Mouse (Mus musculus): ENCODE data around the gene Aurkb. TPM values are rescaled to one million over a fixed set of nuclear protein-coding genes. Genes with fewer than 3 reads are reported as not detected.

Gene Aurkb
- polyA plus RNA-seq, 1 experiment from 2014 or later, result 79.4 TPM

DNA sequence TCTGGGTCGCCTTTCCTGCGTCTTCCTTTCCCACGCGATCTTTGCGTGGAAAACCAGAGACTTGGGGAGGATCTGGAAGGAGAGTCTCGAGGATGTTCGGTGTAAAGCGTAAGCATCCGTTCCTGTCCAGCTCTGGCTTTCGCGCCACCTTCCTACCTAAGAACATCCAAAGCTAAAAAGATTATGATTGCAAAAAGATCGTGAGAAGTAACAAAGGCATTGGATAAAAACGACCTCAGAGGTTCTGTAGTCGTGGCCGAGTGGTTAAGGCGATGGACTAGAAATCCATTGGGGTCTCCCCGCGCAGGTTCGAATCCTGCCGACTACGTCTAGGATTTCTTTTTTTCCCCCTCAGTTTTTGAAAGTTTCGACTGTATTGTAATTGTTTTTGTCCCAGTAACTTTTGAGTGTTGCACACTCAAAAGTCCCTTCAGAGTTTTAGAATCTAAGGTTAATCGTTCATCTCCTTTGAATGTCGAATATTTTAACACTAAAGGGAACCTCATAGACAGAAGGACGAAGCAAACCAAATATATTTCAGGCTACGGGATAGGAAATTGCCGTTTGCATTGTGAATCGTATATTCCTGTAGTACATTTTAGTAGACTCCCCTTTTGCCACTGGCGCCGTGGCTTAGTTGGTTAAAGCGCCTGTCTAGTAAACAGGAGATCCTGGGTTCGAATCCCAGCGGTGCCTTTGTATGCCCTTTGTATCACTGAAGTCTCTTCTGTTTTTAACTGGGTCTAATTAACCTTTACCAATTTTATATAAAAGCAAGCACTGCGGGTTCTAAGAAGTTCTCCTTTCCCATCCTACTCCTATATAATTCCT is 8.0 kb upstream of the Aurkb start:
- WGBS, result 1% methylated on average over 34 of the region's 34 CpGs
- H3K4me3 ChIP-seq, result peak overlapping the region; percentile 61
- H3K36me3 ChIP-seq, result peaks cover 40% of the 10 kb centered on the region
- no peaks in the 10 kb centered on the region for H3K27me3 ChIP-seq (replicated peaks)
- H3K27ac ChIP-seq (ENCODE audit: poor library complexity, severe bottlenecking), result peak overlapping the region; percentile 58; the same call in 1 of the 2 replicates
- peak; percentile 46 for ATAC-seq (ENCODE audit: insufficient number of reproducible peaks, low FRiP score)
- no peaks in the 10 kb centered on the region for H3K9me3 ChIP-seq (replicated peaks)
- peak overlapping the region; percentile 68 for H3K4me2 ChIP-seq
- H3K9ac ChIP-seq, result peak overlapping the region; percentile 70
- peaks cover 27% of the 10 kb centered on the region for H3K4me1 ChIP-seq (replicated peaks)

DNA sequence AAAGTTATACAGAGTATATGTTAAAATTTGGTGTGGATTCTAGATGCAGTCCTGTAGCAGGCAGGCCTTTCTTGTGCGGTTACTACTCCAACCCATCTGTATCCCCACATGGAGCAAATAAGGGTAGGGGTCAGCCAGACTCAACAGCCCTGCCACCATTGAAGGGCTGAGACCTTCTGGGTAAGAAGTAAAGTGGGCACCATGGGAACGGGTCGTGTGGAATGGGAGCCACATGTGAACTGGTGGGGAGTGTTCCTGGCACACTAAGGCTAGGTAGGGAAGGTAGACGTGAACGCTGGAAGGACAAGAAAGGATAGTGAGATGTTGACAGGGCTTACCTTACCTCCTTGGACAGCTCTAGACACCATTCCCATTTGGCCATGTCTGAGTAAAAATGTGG is 7.3 kb upstream of the Aurkb start:
- Histone ChIP-seq H3K27ac (ENCODE audit: poor library complexity, severe bottlenecking) (no peak overlapping the region), H3K4me3 (no peak overlapping the region), H3K36me3 (peaks cover 32% of the 10 kb centered on the region), H3K9ac (no peak overlapping the region), H3K9me3 (replicated peaks) (no peaks in the 10 kb centered on the region), H3K27me3 (replicated peaks) (no peaks in the 10 kb centered on the region), H3K4me1 (replicated peaks) (peaks cover 27% of the 10 kb centered on the region), H3K4me2 (no peak overlapping the region)
- WGBS, result 76% methylated on average over 5 of the region's 5 CpGs
- no peak for ATAC-seq (ENCODE audit: insufficient number of reproducible peaks, low FRiP score)

DNA sequence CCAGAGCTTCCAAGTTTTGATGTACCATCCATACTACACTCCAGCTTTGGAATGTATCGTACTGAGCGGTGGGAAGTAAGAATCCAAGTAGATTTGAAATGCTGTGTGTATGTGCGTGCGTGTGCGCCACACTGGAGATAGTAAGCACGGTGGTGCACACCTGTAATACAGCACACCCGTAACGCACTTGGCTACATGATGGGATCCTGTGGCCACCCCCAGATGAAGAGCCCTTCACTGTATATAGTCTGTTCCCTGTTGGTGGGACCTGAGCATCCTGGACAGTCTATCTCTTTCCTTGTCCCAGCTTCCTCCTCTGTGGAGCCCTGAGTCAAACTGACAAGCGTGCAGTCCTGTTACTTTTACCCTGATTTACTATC is 938 bp downstream of the Aurkb start:
- Histone ChIP-seq H3K4me1 (replicated peaks) (peaks cover 28% of the 10 kb centered on the region), H3K27ac (ENCODE audit: poor library complexity, severe bottlenecking) (peak overlapping the region; percentile 89), H3K4me2 (peak overlapping the region; percentile 81), H3K27me3 (replicated peaks) (no peaks in the 10 kb centered on the region), H3K9me3 (replicated peaks) (no peaks in the 10 kb centered on the region), H3K4me3 (peak overlapping the region; percentile 85), H3K9ac (peak overlapping the region; percentile 77), H3K36me3 (peaks cover 34% of the 10 kb centered on the region)
- WGBS, result 9% methylated on average over 9 of the region's 9 CpGs
- ATAC-seq (ENCODE audit: insufficient number of reproducible peaks, low FRiP score), result no peak

DNA sequence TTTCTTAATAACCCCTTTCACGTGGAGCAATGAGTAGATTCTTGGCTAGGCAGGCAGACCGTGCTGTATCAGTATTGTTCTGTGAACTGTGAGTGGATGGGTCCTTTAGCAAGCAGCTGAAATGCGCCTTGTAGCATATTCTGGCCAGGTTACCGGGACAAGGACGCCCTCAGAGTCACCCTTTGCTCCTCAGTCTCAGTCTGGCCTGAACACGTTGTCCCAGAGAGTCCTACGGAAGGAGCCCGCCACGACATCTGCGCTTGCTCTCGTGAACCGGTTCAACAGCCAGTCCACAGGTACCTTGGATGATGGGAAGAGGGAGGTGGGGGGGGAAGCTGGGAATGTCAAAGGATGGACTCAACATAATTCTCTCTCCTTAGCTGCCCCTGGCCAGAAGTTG is 2.1 kb downstream of the Aurkb start:
- WGBS, result 88% methylated on average over 12 of the region's 12 CpGs
- ATAC-seq (ENCODE audit: insufficient number of reproducible peaks, low FRiP score), result no peak
- Histone ChIP-seq H3K4me3 (peak overlapping the region; percentile 85; the same call in 1 of the 2 replicates), H3K4me1 (replicated peaks) (peaks cover 28% of the 10 kb centered on the region), H3K4me2 (peak overlapping the region; percentile 81), H3K27me3 (replicated peaks) (no peaks in the 10 kb centered on the region), H3K9me3 (replicated peaks) (no peaks in the 10 kb centered on the region), H3K36me3 (peaks cover 39% of the 10 kb centered on the region), H3K9ac (0 out of 2 replicates have a peak overlapping the region, but pooled peaks have one; percentile 28), H3K27ac (ENCODE audit: poor library complexity, severe bottlenecking) (no peak overlapping the region)

DNA sequence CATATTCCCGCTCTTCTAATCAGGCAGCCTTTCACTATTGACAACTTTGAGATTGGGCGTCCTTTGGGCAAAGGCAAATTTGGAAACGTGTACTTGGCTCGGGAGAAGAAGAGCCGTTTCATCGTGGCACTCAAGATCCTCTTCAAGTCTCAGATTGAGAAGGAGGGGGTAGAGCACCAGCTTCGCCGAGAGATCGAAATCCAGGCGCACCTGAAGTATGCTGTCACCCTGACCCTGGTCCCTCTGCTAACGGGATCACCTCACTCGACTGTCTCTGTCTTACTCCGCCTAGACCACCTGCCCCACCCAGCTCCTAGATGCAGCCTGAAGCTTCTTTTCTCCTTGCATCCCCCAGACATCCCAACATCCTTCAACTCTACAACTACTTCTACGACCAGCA is 2.7 kb downstream of the Aurkb start:
- no peak overlapping the region for H3K9ac ChIP-seq
- WGBS, result 88% methylated on average over 14 of the region's 14 CpGs
- no peak overlapping the region for H3K4me2 ChIP-seq
- H3K9me3 ChIP-seq (replicated peaks), result no peaks in the 10 kb centered on the region
- ATAC-seq (ENCODE audit: insufficient number of reproducible peaks, low FRiP score), result no peak
- H3K36me3 ChIP-seq, result peaks cover 39% of the 10 kb centered on the region
- H3K27ac ChIP-seq (ENCODE audit: poor library complexity, severe bottlenecking), result no peak overlapping the region
- no peak overlapping the region for H3K4me3 ChIP-seq
- no peaks in the 10 kb centered on the region for H3K27me3 ChIP-seq (replicated peaks)
- H3K4me1 ChIP-seq (replicated peaks), result peaks cover 28% of the 10 kb centered on the region

DNA sequence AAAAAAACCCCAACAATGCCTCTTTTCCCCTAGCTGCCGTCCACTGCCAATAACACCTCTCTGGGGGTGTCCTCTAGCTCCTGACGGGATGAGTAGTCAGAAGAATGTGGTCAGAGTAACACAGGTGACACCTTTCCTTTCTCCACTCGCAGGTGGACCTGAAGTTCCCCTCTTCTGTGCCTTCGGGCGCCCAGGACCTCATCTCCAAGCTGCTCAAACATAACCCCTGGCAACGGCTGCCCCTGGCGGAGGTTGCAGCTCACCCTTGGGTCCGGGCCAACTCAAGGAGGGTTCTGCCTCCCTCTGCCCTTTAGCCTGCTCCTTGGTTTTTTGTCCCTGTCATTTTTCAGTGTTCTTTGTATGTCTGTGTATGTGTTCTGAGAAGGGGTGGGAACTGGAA is 5.3 kb downstream of the Aurkb start:
- H3K4me1 ChIP-seq (replicated peaks), result peaks cover 28% of the 10 kb centered on the region
- H3K36me3 ChIP-seq, result peaks cover 46% of the 10 kb centered on the region

DNA sequence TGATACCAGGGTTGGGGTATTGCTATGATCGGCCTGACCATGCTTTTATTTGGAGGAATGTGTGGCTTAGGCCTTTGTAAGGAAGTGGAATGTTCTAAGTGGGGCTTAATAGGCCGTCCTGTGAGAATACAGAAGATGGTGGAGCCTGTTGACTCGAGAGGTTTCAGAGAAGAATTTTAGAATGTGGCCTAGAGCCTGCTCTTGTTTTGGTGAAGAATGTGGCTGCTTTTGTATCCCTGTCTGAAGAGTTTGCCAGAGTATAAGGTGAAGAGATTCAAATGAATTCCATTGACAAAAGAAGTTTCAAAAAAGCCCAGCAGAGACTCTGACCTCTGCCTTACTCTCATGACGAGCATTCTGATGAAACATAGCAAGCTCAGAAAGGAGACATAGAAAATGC is 6.3 kb downstream of the Aurkb start:
- Histone ChIP-seq H3K27me3 (replicated peaks) (no peaks in the 10 kb centered on the region), H3K27ac (ENCODE audit: poor library complexity, severe bottlenecking) (no peak overlapping the region), H3K9ac (no peak overlapping the region), H3K4me1 (replicated peaks) (peaks cover 23% of the 10 kb centered on the region), H3K36me3 (peaks cover 46% of the 10 kb centered on the region), H3K4me2 (no peak overlapping the region), H3K4me3 (no peak overlapping the region), H3K9me3 (replicated peaks) (no peaks in the 10 kb centered on the region)
- ATAC-seq (ENCODE audit: insufficient number of reproducible peaks, low FRiP score), result no peak
- WGBS, result 91% methylated on average over 4 of the region's 4 CpGs

More for the DNA sequence above, 5.3 kb downstream of the Aurkb start:
- Histone ChIP-seq H3K27me3 (replicated peaks) (no peaks in the 10 kb centered on the region), H3K9me3 (replicated peaks) (no peaks in the 10 kb centered on the region), H3K4me2 (no peak overlapping the region), H3K9ac (no peak overlapping the region), H3K27ac (ENCODE audit: poor library complexity, severe bottlenecking) (no peak overlapping the region), H3K4me3 (no peak overlapping the region)
- ATAC-seq (ENCODE audit: insufficient number of reproducible peaks, low FRiP score), result no peak
- 92% methylated on average over 8 of the region's 8 CpGs for whole genome bisulfite sequencing

DNA sequence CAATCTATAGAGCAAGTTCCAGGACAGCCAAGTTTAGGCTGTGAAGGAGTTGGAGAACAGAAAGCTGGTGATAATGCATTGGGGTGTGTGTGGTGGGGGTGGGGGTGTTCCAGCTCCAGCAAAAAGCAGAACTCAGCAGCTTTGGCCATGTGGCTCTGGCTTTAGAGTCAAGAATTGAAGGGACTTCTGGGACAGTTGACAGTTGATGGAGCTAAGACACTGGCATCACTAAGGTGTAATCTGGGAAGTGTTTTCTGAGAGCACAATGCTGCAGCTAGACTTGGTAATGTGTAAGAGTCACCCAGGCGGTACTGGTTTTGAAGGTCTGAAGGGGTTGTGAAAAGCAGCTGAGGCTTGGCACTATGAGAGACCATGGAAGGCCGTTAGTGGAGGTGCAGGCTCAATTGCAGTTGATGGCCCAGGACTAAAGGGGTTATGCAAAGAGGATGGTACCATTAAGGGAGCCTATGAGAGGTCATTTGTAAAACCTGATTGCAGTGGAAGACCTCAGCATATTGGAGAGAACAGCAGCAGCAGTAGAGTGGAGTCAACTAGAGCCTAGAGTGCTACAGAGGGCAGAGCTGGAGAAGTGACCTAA is 7.5 kb downstream of the Aurkb start:
- peaks cover 12% of the 10 kb centered on the region for H3K4me1 ChIP-seq (replicated peaks)
- H3K4me3 ChIP-seq, result no peak overlapping the region
- H3K9ac ChIP-seq, result no peak overlapping the region
- H3K9me3 ChIP-seq (replicated peaks), result no peaks in the 10 kb centered on the region
- no peaks in the 10 kb centered on the region for H3K27me3 ChIP-seq (replicated peaks)
- peaks cover 41% of the 10 kb centered on the region for H3K36me3 ChIP-seq
- H3K27ac ChIP-seq (ENCODE audit: poor library complexity, severe bottlenecking), result no peak overlapping the region
- WGBS, result 81% methylated on average over 2 of the region's 2 CpGs
- H3K4me2 ChIP-seq, result no peak overlapping the region
- ATAC-seq (ENCODE audit: insufficient number of reproducible peaks, low FRiP score), result no peak

DNA sequence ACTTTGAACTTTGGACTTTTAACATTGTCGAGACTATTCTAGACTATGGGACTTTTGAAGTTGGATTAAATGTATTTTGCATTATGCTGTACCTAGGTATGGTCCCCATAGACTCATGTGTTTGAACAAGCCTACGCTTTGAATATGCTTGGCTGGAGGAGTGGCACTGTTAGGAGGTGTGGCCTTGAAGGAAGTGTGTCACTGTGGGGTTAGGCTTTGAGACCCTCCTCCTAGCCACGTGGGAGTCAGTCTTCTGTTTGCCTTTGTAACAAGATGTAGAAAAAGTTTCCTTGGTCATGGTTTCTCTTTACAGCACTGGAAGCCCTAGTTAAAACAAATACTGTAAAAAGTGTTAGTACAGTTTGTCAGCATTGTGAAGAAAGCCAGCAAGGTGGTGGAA is 8.4 kb downstream of the Aurkb start:
- H3K27ac ChIP-seq (ENCODE audit: poor library complexity, severe bottlenecking), result no peak overlapping the region
- H3K4me3 ChIP-seq, result no peak overlapping the region
- no peak overlapping the region for H3K9ac ChIP-seq
- no peak for ATAC-seq (ENCODE audit: insufficient number of reproducible peaks, low FRiP score)
- H3K4me1 ChIP-seq (replicated peaks), result peaks cover 9% of the 10 kb centered on the region
- peaks cover 32% of the 10 kb centered on the region for H3K36me3 ChIP-seq
- H3K4me2 ChIP-seq, result no peak overlapping the region
- 76% methylated on average over 3 of the region's 3 CpGs for WGBS
- H3K9me3 ChIP-seq (replicated peaks), result no peaks in the 10 kb centered on the region
- H3K27me3 ChIP-seq (replicated peaks), result no peaks in the 10 kb centered on the region

DNA sequence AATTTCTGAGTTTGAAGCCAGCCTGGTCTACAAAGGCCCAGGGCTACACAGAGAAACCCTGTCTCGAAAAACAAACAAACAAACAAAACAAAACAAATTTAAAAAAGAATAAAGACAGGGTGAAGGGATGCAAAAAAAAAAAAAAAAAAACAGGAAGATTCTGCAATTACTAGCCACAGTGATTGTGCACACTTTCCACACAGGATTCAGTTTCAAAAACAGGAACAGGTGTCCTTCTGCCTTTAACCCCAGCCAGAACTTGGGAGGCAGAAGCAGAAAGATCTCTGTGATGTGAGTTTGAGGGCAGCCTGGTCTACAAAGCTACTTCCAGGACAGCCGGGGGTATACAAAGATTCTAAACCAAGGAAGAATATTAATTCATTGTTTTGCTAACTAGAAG is 12.8 kb downstream of the Aurkb start:
- Histone ChIP-seq H3K4me3 (peak overlapping the region; percentile 79), H3K4me2 (peak overlapping the region; percentile 94), H3K36me3 (peaks cover 7% of the 10 kb centered on the region), H3K9ac (peak overlapping the region; percentile 81), H3K4me1 (replicated peaks) (peaks cover 18% of the 10 kb centered on the region), H3K27me3 (replicated peaks) (no peaks in the 10 kb centered on the region), H3K27ac (ENCODE audit: poor library complexity, severe bottlenecking) (peak overlapping the region; percentile 83), H3K9me3 (replicated peaks) (no peaks in the 10 kb centered on the region)
- 67% methylated on average over 2 of the region's 2 CpGs for WGBS
- no peak for ATAC-seq (ENCODE audit: insufficient number of reproducible peaks, low FRiP score)

DNA sequence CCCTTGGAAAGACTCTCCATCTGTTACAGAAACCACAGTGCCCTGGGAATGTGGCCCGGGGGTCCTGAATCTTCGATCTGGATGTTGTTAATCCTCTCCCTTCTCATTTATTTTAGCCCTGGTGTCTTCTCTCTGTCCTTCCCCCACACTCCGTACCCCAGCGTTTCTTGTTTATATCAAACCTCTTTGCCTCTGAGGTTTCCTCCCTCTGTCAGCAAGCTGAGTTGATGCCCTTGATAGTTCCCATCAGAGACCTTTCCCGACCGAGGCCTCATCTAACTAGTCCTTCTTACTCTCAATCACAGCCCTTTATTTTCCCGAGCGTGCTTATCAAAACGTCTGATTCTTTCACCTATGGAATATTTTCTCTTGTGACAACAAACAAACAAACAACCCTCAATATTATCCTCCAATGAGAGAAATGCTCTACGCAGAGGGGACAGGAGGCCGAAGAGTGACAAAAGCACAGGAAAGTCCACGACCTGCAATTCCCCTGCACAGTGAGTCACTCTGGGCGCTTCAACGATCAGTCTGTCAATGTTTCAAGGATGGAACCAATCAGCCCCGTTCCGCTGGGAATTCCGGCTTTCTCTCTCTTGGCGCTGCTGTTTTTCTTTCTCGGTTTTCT is 13.4 kb downstream of the Aurkb start:
- Histone ChIP-seq H3K4me2 (peak overlapping the region; percentile 94), H3K9ac (peak overlapping the region; percentile 81), H3K4me3 (peak overlapping the region; percentile 79), H3K9me3 (replicated peaks) (no peaks in the 10 kb centered on the region), H3K27ac (ENCODE audit: poor library complexity, severe bottlenecking) (peak overlapping the region; percentile 83), H3K36me3 (peaks cover 6% of the 10 kb centered on the region), H3K4me1 (replicated peaks) (peaks cover 18% of the 10 kb centered on the region), H3K27me3 (replicated peaks) (no peaks in the 10 kb centered on the region)
- WGBS, result under 1% methylated on average over 19 of the region's 19 CpGs
- ATAC-seq (ENCODE audit: insufficient number of reproducible peaks, low FRiP score), result no peak
